Mouse (Mus musculus) fat pad, adult 2 months (tissue): Measurements from ENCODE around the gene Atpaf1.
A peak's percentile ranks its signal among the peaks of the same experiment; 100 is the strongest.

Experiments
- DNase-seq: peaks from one replicate; pipeline ENCODE4 v3.0.0-alpha.2; 2011; ENCODE audit warnings: low read depth, low spot score; ENCODE audit errors: extremely low read depth

Atpaf1 gene

DNA sequence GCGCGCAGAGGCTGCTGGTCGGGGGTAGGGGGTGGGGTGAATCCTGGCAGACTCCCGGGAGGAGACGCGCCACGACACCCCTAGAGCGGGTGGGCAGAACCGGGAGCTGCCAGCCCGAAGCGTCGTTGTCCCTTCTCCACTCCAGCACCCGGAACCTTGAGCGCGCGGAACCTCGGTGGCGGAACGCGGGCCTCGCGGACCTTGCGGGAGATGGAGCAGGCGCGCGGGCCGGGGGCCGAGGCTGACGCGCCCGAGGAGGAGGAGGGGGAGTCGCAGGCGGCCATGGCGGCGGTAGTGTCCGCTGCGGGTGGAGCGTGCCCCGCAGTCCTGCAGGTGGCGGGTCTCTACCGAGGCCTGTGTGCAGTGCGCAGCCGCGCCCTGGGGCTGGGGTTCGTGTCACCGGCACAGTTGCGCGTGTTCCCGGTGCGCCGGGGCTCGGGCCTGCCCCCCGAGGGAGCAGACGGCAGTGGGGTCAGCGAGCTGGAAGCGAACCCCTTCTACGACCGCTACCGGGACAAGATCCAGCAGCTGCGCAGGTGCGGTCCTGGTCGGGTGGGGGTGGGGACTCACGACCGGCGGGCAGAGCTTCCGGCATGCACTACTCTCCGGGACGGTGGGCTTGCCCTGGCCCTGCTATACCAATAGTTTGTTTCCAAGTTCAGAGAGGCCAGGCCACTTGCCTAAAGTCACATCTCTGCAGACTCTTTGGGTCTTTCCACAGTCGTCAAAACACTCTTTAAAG lies at the start of gene Atpaf1:
Atpaf1 (plus strand) TSS at position 44 of the 742 bp plus-strand sequence.
- no peak for DNase-seq

DNA sequence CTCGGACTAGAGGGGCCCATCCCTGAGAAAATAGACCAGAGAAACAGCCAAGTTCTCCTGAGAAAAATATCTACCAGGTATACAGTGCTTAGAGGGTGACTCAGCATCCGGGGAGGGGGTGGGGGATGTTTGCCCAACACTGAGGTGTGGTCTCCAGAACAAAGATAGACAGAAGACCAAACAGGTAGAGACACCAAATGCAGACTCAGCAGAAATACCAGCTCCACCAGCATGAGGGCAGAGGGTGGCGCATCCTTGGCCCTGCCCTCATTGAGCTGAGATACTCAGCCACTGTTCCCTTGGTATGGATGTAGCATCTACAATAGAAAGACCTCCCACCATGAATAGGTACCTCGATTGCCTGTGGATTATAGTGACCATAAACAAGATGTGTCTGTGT lies 49.7 kb upstream of the Atpaf1 start:
- no peak for DNase-seq

GRCm38 (mm10) chr4:115737551-115738041 lies 47.0 kb upstream of the Atpaf1 start, which contains the start of gene Efcab14:
Gene Efcab14 (plus strand): TSS chr4:115737744.
- peak; percentile 19 for DNase-seq

- DNase-seq, result no peak
Measured at GRCm38 (mm10) chr4:115738481-115738985, 46.1 kb upstream of the Atpaf1 start.

DNA sequence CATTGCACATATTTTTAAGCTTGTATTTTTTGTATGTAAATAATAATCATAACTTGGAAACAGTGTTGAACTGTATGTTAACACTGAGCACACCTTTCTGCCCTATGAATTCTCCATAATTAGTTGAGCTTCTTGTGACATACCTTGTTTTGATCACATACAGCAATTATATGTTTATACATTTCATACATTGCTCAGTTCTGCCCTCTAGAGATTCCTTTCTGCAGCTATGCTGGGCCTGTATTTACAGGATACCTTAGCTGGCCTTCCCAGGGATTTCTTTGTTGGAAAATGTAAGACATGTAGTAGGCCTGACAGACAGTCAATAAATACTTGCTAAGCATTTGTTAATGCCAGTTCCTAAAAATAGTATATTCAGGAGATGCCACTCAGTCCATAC lies 42.0 kb upstream of the Atpaf1 start:
- DNase-seq, result no peak

DNA sequence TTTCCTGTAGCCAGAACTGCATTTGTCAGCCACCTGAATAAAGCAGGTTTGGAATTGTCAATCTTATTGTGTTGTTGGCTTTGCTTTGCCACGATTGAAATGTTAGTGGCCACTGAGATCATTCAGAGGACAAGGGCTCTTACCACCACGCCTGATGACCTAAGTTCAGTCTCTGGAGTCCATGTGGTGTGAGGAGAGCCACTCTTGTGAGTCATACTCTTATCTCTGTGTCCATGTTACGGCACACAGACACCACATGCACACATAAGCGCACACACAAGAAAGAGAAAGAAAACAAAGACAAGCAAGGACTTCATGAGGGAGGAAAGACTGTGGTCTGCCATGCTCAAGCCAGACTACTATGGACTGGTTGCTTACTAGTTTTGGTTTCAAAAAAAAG lies 41.5 kb upstream of the Atpaf1 start:
- no peak for DNase-seq

DNA sequence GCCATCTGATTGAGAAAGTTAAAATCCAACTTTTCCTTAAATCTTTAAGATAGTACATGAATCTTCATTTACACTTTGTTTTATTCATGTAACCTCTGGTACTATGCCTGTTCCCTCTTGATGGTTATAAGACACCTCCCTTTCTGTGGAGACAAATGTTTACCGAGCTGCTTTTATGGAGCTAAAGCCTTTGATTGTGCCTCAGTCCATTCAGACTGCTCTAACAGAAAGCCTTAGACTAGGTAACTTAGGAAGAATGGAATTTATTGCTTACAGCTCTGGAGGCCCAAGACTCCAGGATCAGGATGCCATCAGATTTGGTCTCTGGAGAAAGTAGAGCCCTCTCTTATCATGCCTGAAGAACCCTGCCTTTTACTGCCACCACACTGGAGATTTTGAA lies 36.4 kb upstream of the Atpaf1 start:
- no peak for DNase-seq

GRCm38 (mm10) chr4:115749336-115749735 lies 35.3 kb upstream of the Atpaf1 start:
- DNase-seq, result no peak

- no peak for DNase-seq
Measured at GRCm38 (mm10) chr4:115754101-115754500, 30.5 kb upstream of the Atpaf1 start.

- no peak for DNase-seq
Measured at GRCm38 (mm10) chr4:115754851-115755250, 29.8 kb upstream of the Atpaf1 start.

GRCm38 (mm10) chr4:115761206-115761605 lies 23.4 kb upstream of the Atpaf1 start:
- no peak for DNase-seq

DNA sequence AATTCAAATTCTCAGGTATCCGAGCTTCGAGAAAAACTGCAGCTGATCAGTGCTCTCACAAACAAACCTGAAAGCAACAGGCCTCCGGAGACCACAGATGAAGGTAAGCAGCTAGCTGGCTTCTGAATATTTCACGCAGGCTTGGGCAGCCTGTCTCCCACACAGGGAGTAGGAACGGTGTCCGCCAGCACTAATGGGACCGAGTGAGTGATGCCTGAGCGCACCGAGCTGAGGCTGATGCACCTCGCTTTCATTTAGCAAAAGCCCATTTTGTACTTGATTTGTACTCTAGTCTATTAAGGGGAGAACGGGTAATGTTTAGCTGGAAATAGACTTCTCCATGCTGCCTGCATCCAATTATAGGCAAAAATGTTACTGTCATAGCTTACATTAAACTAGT lies 20.0 kb upstream of the Atpaf1 start:
- DNase-seq, result no peak

DNA sequence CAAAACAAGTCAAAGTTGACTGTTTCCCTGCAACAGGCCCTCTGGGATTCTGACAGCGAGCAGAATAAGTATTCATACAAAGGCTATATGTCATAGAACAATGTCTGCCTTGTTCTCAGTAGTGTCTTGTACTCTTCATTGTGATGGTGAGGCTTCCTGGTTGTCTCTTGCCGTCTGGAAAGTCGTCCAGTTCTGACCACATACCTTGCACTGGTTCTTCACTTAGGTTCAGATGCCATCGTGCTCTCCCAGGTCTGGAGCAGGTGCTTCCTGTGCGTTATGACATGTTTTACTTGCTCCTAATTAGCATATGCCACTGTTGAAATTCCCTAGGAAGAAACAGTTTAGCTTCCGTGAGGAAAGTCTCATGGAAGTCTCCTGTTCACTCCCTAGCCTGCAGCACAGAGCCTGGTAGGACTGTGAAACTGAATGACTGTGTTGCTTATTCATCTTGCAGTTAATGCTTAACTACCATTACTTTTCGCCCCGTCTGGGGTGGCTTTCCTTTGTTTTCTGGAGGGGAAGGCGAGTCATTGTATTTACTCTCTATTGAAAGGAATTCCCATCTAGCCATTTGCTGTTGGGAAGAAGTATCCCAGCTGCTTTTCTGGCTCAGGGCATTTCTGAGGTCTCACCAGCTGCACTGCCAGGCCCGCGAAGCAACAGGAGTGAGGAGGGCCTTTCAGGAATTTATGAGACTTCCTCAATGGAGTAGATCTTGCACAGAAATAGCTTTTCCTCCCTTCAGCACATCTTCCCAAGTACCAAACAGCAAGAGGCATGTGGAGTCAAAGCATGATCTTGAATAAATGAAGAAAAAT lies 16.8 kb upstream of the Atpaf1 start:
- DNase-seq, result no peak

DNA sequence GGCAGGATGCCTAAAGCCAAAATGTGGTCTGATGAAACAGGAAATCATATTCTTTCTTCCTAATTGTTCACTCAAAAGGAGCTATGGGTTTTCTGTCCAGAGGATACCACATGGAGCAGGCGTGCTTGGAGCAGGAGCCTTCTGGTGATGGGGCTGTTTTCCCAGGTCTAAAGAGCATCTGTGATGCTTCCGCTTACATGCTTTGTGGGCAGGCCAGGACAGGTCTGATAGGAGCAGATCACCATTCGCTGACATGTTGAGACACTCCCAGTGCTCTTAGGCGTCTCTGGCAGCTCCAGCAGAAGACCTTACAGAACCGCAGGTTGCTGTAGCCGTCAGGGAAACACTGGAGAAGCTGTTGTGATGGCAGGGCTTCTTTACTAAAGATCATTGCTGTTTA lies 9.6 kb upstream of the Atpaf1 start:
- DNase-seq, result peak; percentile 39

- no peak for DNase-seq
Measured at GRCm38 (mm10) chr4:115777627-115778026, 7.0 kb upstream of the Atpaf1 start.

DNA sequence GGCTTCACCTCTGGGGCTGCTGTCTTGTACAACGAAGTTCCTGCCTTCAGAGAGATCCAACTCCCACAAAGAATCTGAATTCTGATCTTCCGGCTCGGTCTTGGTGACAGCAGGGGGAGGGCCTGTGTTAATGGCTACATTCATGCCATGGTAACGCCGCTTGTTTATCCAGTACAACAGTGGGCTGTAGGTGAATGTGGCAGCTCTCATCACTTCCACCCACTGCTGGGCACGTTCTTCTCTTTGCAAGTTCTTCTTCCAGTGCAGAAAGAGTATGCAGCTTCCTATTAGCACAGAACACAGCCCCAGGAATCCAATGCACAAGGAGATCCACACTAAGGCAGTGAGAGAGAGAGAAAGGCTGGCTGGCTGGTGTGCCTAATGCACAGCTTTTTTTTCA lies 4.3 kb upstream of the Atpaf1 start:
- no peak for DNase-seq

DNA sequence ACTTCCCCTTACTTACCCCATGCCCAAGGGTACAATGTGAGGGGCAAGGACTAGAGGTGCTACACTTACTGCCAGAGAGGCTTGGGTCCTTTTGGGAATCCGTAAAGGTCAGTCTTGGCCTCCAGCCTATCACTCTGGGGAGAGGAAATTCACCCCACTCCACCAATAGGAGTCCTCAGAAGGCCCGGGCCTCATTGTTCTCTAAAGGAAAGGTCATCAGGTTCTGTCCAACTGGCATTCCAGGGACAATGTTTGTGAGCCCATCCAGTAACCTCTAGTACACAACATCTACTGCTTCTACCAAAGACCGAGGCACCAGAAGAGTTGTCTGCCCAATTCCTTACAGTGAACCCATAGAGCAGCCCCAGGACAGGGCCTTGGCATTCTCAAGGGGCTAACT lies 3.7 kb upstream of the Atpaf1 start, which contains the start of gene Tex38:
Tex38 (minus strand) TSS at position 101 of the 400 bp plus-strand sequence.
- no peak for DNase-seq

- no peak for DNase-seq
Measured at GRCm38 (mm10) chr4:115782026-115782805, 2.4 kb upstream of the Atpaf1 start.

- DNase-seq, result no peak
Measured at GRCm38 (mm10) chr4:115785511-115786034, 961 bp downstream of the Atpaf1 start.

GRCm38 (mm10) chr4:115790864-115791263 lies 6.3 kb downstream of the Atpaf1 start:
- peak; percentile 5 for DNase-seq

DNA sequence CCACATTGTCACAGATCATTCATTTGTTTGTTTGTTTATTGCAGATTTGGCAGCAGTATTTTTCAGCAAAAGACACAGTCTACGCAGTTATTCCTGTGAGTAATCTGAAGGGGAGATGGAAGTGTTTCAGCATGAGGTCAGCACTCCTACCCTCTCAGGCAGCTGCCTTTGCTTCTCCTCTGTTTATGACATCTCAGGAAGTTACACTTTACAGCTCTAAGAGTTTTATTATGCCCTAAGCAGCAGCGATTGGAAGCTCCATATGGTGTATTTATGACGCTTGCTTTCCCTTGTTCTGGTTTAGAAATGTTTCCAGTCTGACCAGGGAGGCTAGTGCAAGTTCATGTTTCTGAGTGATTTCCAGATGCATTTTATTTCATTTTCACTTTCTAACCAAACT lies 10.7 kb downstream of the Atpaf1 start:
- DNase-seq, result no peak
